Mouse (Mus musculus) forebrain, embryonic 13.5 days (tissue): ENCODE data around the gene Hspb7. TPM values are rescaled to one million over a fixed set of nuclear protein-coding genes. Genes with fewer than 3 reads are reported as not detected.

ENCODE experiments used
- ATAC-seq: fragments of 200-750 bp; cut with Nextera tagmentation; 2 replicates; pipeline ENCODE4 v1.8.0; 2017
- H3K27ac ChIP-seq: fragments of 300-500 bp; sonication (generic); 2 replicates; pipeline ENCODE4 v1.5.1; 2015; ENCODE audit warnings: inconsistent platforms, mild to moderate bottlenecking, moderate library complexity
- H3K27me3 ChIP-seq: fragments of 300-500 bp; sonication (generic); 2 replicates; pipeline ENCODE4 v1.6.1; 2015; ENCODE audit warnings: mild to moderate bottlenecking, inconsistent platforms
- H3K36me3 ChIP-seq: fragments of 300-500 bp; sonication (generic); 2 replicates; pipeline ENCODE4 v1.6.1; 2015; ENCODE audit warnings: mild to moderate bottlenecking, inconsistent platforms; ENCODE audit not compliant: poor library complexity, severe bottlenecking
- H3K4me1 ChIP-seq: fragments of 300-500 bp; sonication (generic); 2 replicates; pipeline ENCODE4 v1.6.1; 2015; ENCODE audit warnings: inconsistent platforms
- H3K4me2 ChIP-seq: fragments of 300-500 bp; sonication (generic); 2 replicates; pipeline ENCODE4 v1.6.1; 2015; ENCODE audit warnings: inconsistent platforms, mild to moderate bottlenecking, moderate library complexity
- H3K4me3 ChIP-seq: fragments of 300-500 bp; sonication (generic); 2 replicates; pipeline ENCODE4 v1.5.1; 2015; ENCODE audit warnings: mild to moderate bottlenecking, inconsistent platforms
- H3K9ac ChIP-seq: fragments of 300-500 bp; sonication (generic); 2 replicates; pipeline ENCODE4 v1.6.1; 2015; ENCODE audit warnings: mild to moderate bottlenecking, inconsistent platforms
- H3K9me3 ChIP-seq: fragments of 300-500 bp; sonication (generic); replicated peaks from 2 replicates; pipeline ENCODE4 v1.6.1; 2016; ENCODE audit warnings: inconsistent platforms
- WGBS: fragments of 180-500 bp; shearing (Covaris S2); methylation state at CpG from one replicate; pipeline ENCODE4 v1.1.7; 2015; 5-methylcytosine and 5-hydroxymethylcytosine counted together
- polyA plus RNA-seq: library from polyadenylated mRNA; unstranded; fragments of >200 nt; fragmentation: Nextera tagmentation; extraction: Ambion mirVana; gene quantifications from 2 replicates; pipeline ENCODE4 v1.2.1, GENCODE M21; 2015

Hspb7 gene
- polyA plus RNA-seq, 1 experiment from 2014 or later = not detected

- no peaks in the 10 kb centered on the region for H3K9me3 ChIP-seq
- no peak for ATAC-seq
- H3K36me3 ChIP-seq = no peaks in the 10 kb centered on the region
- no peak overlapping the region for H3K27ac ChIP-seq
- H3K27me3 ChIP-seq = peaks cover 23% of the 10 kb centered on the region; the same call in 1 of the 2 replicates
- H3K4me3 ChIP-seq = no peak overlapping the region
- 86% methylated on average over 5 of the region's 5 CpGs for WGBS
- no peak overlapping the region for H3K9ac ChIP-seq
- H3K4me1 ChIP-seq = peaks cover 12% of the 10 kb centered on the region
- H3K4me2 ChIP-seq = no peak overlapping the region
These were observed 2.3 kb downstream of the Hspb7 start for GRCm38 (mm10) chr4:141422841-141423240.

DNA sequence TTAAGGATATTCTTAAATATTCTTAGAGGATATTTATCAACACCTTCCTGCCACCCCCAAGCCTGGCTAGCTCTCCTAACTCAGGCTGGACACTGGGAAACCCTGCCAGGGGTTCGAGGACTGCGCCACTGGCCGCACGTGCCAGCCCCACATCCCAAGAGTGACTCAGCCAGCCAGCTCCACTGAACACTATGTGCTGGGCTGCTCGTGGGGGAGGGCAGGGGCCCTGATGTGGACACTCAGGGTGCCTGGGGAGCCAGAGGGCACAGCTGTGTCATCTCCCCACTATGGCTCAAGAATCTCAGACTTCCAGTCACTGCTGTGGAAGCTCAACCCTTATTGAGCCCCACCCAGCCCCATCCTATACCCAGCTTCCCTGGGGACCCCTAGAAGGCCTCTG lies 2.7 kb downstream of the Hspb7 start:
- H3K27me3 ChIP-seq = peaks cover 23% of the 10 kb centered on the region; the same call in 1 of the 2 replicates
- H3K9me3 ChIP-seq = no peaks in the 10 kb centered on the region
- H3K4me1 ChIP-seq = peaks cover 12% of the 10 kb centered on the region
- ATAC-seq = no peak
- no peak overlapping the region for H3K4me2 ChIP-seq
- H3K4me3 ChIP-seq = no peak overlapping the region
- H3K36me3 ChIP-seq = no peaks in the 10 kb centered on the region
- WGBS = 81% methylated on average over 5 of the region's 5 CpGs
- H3K9ac ChIP-seq = no peak overlapping the region
- no peak overlapping the region for H3K27ac ChIP-seq

DNA sequence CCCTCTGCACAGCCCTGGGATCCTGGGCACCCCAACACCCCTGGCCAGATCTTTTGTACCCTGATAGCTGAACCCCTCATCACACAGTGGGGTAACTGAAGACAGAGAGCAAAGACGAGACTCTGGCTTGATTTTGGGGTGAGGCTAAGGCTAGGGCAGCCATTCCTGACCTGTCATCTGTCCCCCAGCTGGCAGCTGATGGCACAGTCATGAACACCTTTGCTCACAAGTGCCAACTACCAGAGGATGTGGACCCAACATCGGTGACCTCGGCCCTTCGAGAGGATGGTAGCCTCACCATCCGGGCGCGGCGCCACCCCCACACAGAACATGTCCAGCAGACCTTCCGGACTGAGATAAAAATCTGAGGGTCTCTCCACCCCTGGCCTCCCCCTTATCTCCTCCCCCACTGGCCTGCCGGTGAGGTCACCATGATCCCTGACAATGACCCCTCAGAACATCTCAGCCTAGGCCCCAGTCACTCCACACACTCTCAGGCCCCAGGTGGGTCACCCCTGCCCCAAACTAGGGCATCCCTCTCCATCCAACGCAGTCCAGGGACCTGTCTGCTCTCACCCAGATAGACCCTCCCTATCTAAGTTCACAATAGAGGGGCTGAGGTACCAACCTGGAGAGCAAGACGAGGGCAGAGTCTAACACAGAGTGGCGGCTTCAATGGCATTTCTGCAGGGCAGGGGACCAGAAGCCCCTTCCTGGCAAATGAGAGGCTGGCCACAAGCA lies 3.3 kb downstream of the Hspb7 start:
- H3K27ac ChIP-seq = no peak overlapping the region
- peaks cover 12% of the 10 kb centered on the region for H3K4me1 ChIP-seq
- no peak for ATAC-seq
- H3K4me2 ChIP-seq = no peak overlapping the region
- H3K9me3 ChIP-seq = no peaks in the 10 kb centered on the region
- no peaks in the 10 kb centered on the region for H3K36me3 ChIP-seq
- no peak overlapping the region for H3K4me3 ChIP-seq
- peaks cover 23% of the 10 kb centered on the region; the same call in 1 of the 2 replicates for H3K27me3 ChIP-seq
- 87% methylated on average over 13 of the region's 13 CpGs for WGBS
- no peak overlapping the region for H3K9ac ChIP-seq

DNA sequence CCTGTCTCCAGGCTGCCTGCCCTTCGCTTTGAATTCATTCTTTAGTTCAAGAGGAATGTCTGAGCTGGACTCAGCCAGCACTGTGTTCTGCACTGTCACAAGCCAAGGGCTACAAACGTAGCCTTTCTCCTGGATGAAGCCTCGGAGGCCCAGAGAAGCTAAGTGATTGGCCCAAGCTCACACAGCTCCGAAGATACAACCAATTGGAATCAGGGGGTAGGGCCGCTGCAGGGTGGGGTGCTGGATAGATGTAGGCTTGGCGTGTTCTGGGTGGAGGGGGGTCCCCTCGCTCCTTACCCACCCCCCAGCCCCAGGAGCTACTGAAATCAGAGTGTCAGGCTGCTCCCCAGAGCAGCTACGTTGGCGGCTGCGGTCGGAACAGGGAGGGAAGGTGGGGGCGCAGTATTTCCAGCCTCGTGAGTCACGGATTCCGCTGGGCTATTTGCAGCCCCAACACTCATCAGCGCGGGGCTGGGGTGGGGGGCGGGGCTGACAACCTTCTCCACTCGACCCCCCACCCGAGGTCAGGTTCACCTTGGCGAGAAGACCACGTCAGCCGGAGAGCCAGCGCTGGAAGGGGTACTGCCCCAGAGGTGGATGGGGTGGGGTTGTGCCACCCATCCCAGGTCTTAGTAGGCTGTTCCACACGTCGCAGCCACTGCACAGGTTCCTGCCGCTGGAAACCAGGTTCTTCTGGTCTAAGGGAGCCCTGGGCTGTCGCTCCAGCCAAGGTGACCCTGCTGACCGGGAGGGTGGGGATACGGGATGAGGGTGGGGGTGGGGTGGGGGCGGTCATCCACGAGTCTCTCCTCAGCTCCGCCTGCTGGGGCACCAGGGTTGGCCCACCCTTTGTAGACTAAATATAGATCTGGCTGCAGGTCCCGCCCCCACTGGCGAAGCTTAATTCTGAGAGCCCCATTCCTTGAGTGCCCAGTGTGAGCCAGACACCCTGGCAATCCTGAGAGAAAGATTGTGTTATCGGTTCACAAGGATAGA lies 5.2 kb downstream of the Hspb7 start:
- 6% methylated on average over 36 of the region's 36 CpGs for WGBS
- Histone ChIP-seq H3K9ac (peak overlapping the region; percentile 59), H3K27ac (no peak overlapping the region), H3K36me3 (no peaks in the 10 kb centered on the region), H3K4me3 (peak overlapping the region; percentile 43), H3K9me3 (no peaks in the 10 kb centered on the region), H3K27me3 (peaks cover 23% of the 10 kb centered on the region; the same call in 1 of the 2 replicates), H3K4me2 (peak overlapping the region; percentile 73), H3K4me1 (peaks cover 12% of the 10 kb centered on the region)
- ATAC-seq = peak; percentile 97

DNA sequence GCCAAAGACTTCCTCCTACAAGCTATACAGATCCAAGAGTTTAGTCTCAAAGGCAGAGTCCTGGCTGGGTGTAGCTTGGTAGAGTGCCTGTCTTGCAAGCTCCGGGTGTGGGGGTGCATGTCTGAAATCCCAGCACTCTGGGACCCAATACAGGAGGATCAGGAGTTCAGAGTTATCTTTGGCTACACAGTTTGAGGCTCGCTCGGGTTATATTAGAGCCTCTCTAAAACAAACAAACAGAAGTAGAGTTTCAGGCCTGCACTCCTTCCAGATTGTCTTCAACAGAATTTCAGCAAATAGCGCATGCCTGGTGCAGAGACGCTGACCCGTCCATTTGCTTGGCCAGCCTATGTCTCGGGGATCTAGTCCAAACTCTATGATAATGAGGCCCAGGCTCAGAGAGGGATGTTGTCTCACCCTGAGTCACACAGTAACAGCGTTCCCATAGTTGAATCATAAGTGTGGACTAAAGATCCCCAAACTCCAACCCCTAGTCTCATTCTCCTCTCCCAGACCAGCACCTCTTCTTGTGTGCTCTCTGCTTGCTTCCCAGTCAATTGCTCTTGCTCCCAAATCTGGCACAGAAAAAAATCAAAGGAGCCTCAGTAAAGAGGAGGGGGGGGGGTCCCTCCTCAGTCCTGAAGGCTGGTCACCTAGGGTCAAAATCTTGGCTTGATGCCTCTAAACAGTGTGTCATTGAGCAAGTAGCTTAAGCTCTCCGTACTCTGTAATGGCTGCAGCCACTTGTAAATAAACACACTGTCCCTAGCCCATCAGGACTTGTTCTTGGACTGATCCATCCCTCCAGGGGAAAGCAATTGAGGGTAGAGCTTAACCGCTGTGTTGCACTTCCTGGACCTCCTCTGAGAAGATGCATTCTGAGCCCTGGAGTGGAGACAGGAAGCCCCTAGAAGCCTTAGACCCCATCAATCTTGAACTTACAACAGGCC lies 6.5 kb downstream of the Hspb7 start:
- Histone ChIP-seq H3K4me1 (peaks cover 12% of the 10 kb centered on the region), H3K9me3 (no peaks in the 10 kb centered on the region), H3K36me3 (no peaks in the 10 kb centered on the region), H3K9ac (no peak overlapping the region), H3K4me2 (no peak overlapping the region), H3K27ac (no peak overlapping the region), H3K4me3 (no peak overlapping the region), H3K27me3 (peaks cover 23% of the 10 kb centered on the region; the same call in 1 of the 2 replicates)
- ATAC-seq = no peak
- 83% methylated on average over 10 of the region's 10 CpGs for WGBS

DNA sequence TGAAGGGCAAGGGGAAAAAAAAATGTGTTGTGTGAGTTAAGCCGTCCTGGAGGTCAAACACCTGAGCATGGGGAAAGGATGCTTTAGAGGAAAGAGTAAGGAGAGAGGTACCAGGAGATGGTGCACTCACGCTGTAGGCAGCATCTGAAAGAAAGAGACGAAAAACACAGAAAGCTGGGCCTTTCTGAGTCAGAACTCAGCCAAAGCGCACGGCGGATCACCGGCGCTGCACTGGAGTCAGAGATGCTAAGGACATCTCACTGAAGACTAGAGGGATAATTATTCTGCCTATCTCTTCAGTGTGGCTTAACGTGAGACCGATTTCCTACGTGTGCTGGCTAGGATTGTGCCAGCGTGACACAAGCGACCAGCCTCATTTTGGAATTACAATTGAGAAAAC lies 7.3 kb downstream of the Hspb7 start:
- Histone ChIP-seq H3K9ac (no peak overlapping the region), H3K27ac (no peak overlapping the region), H3K4me2 (no peak overlapping the region), H3K4me3 (no peak overlapping the region), H3K36me3 (no peaks in the 10 kb centered on the region), H3K27me3 (peaks cover 18% of the 10 kb centered on the region; the same call in 1 of the 2 replicates), H3K9me3 (no peaks in the 10 kb centered on the region), H3K4me1 (peaks cover 12% of the 10 kb centered on the region)
- WGBS = 87% methylated on average over 13 of the region's 13 CpGs
- ATAC-seq = no peak

GRCm38 (mm10) chr4:141429381-141429780 lies 8.8 kb downstream of the Hspb7 start:
- peaks cover 18% of the 10 kb centered on the region; the same call in 1 of the 2 replicates for H3K27me3 ChIP-seq
- no peak overlapping the region for H3K4me3 ChIP-seq
- H3K4me1 ChIP-seq = peaks cover 12% of the 10 kb centered on the region
- no peak for ATAC-seq
- 85% methylated on average over 6 of the region's 6 CpGs for WGBS
- no peak overlapping the region for H3K27ac ChIP-seq
- H3K9ac ChIP-seq = no peak overlapping the region
- no peaks in the 10 kb centered on the region for H3K36me3 ChIP-seq
- H3K4me2 ChIP-seq = no peak overlapping the region
- H3K9me3 ChIP-seq = no peaks in the 10 kb centered on the region

DNA sequence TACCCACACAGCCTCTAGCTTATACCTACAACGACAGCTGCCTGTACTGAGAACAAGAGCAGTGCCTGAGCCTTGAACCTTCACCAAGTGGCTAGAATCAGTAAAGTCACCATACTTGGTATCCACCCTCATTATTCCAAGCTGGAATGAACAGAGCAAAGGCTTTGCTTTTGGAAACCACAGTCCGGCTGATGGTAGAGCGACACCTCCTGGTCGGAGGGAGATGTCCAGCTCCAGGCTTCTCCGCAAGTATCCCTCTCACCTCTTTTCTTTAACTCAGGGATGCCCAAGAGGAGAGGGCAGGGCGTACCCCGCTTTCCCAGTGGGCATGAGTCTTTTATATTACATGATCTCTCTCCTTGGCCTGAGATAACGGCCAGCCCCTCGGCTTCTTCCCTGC lies 9.3 kb downstream of the Hspb7 start:
- no peak overlapping the region for H3K9ac ChIP-seq
- no peak overlapping the region for H3K27ac ChIP-seq
- ATAC-seq = no peak
- WGBS = 51% methylated on average over 9 of the region's 9 CpGs
- no peak overlapping the region for H3K4me2 ChIP-seq
- peaks cover 12% of the 10 kb centered on the region for H3K4me1 ChIP-seq
- no peaks in the 10 kb centered on the region for H3K9me3 ChIP-seq
- no peaks in the 10 kb centered on the region for H3K36me3 ChIP-seq
- H3K4me3 ChIP-seq = no peak overlapping the region
- H3K27me3 ChIP-seq = peaks cover 16% of the 10 kb centered on the region; the same call in 1 of the 2 replicates

DNA sequence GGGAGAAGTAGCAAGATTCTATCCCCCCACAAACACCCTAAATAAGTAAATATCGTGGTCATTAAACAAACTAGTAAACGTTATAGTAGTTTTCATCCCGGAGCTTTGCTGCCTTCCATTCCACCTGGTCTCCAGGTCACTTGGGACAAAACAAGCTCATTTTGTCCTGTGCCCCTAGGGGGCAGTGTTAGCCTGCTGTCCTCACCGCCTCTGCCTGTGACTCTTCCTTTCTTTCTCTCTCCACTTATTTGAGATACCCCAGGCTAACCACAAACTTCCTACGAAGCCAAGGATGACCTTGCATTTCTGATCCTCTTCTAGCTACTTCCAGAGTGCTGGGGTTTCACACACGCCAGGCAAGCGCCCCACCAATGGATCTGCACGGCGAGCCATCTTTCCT lies 10.4 kb downstream of the Hspb7 start:
- Histone ChIP-seq H3K4me2 (no peak overlapping the region), H3K9ac (no peak overlapping the region), H3K27me3 (0 out of 2 replicates have a peak, but pooled peaks cover 6% of the 10 kb centered on the region), H3K27ac (no peak overlapping the region), H3K9me3 (no peaks in the 10 kb centered on the region), H3K4me1 (peaks cover 3% of the 10 kb centered on the region), H3K36me3 (no peaks in the 10 kb centered on the region), H3K4me3 (no peak overlapping the region)
- no peak for ATAC-seq
- WGBS = 51% methylated on average over 9 of the region's 9 CpGs

- Histone ChIP-seq H3K4me1 (no peaks in the 10 kb centered on the region), H3K36me3 (no peaks in the 10 kb centered on the region), H3K9me3 (no peaks in the 10 kb centered on the region), H3K27ac (no peak overlapping the region), H3K9ac (no peak overlapping the region), H3K4me3 (no peak overlapping the region), H3K4me2 (no peak overlapping the region), H3K27me3 (0 out of 2 replicates have a peak, but pooled peaks cover 4% of the 10 kb centered on the region)
- ATAC-seq = no peak
- WGBS = 73% methylated on average over 14 of the region's 14 CpGs
These were observed 12.1 kb downstream of the Hspb7 start for GRCm38 (mm10) chr4:141432666-141433065.

DNA sequence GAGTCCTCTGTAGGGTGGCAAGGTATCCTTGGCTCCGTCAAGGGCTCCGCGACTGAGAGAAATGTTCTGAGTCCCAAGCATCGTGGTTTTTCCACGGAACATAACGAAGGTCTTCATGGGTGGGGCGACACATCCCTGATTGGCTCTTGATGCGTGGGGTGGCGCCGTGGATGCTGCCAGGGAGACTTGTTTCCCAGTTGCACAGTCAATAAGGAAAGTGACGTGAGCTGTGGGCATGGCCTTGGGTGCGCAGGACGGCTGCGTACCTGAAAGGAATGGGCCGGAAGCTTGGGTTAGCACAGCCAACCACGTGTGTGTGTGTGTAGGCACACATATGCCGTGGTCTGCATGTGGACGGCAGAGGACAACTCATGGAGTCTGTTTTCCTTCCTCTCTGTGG lies 12.6 kb downstream of the Hspb7 start:
- no peak for ATAC-seq
- Histone ChIP-seq H3K27ac (no peak overlapping the region), H3K9ac (no peak overlapping the region), H3K27me3 (0 out of 2 replicates have a peak, but pooled peaks cover 4% of the 10 kb centered on the region), H3K36me3 (no peaks in the 10 kb centered on the region), H3K4me1 (no peaks in the 10 kb centered on the region), H3K9me3 (no peaks in the 10 kb centered on the region), H3K4me3 (no peak overlapping the region), H3K4me2 (no peak overlapping the region)
- 84% methylated on average over 18 of the region's 18 CpGs for WGBS
